Mouse (Mus musculus) limb, embryonic 10.5 days (tissue): ENCODE results near the gene Ndufb11. TPM values are rescaled to one million over a fixed set of nuclear protein-coding genes. Genes with fewer than 3 reads are reported as not detected.

Source experiments
- DNase-seq: peaks from one replicate; pipeline ENCODE4 v3.0.0-alpha.2; 2017; ENCODE audit warnings: low spot score
- H3K27ac ChIP-seq: fragments of 300-500 bp; sonication (generic); 2 replicates; pipeline ENCODE4 v1.5.1; 2016; ENCODE audit warnings: mild to moderate bottlenecking
- H3K27me3 ChIP-seq: fragments of 300-500 bp; sonication (generic); 2 replicates; pipeline ENCODE4 v1.6.1; 2016; ENCODE audit warnings: low read depth, mild to moderate bottlenecking; ENCODE audit not compliant: poor library complexity, severe bottlenecking
- H3K36me3 ChIP-seq: fragments of 300-500 bp; sonication (generic); 2 replicates; pipeline ENCODE4 v1.6.1; 2016; ENCODE audit warnings: mild to moderate bottlenecking, moderate library complexity
- H3K4me1 ChIP-seq: fragments of 300-500 bp; sonication (generic); 2 replicates; pipeline ENCODE4 v1.6.1; 2016
- H3K4me3 ChIP-seq: fragments of 300-500 bp; sonication (generic); 2 replicates; pipeline ENCODE4 v1.5.1; 2016; ENCODE audit warnings: mild to moderate bottlenecking, moderate library complexity
- H3K9me3 ChIP-seq: fragments of 300-500 bp; sonication (generic); replicated peaks from 2 replicates; pipeline ENCODE4 v1.6.1; 2016; ENCODE audit warnings: mild to moderate bottlenecking
- WGBS: fragments of 180-500 bp; shearing (Covaris S2); methylation state at CpG from one replicate; pipeline ENCODE4 v1.1.7; 2016; 5-methylcytosine and 5-hydroxymethylcytosine counted together
- polyA plus RNA-seq: library from polyadenylated mRNA; unstranded; fragments of >200 nt; fragmentation: Nextera tagmentation; extraction: Ambion mirVana; gene quantifications from 2 replicates; pipeline ENCODE4 v1.2.1, GENCODE M21; 2016

The Ndufb11 gene
- polyA plus RNA-seq, 1 experiment from 2014 or later: 181 TPM

- Histone ChIP-seq H3K27ac (no peak overlapping the region), H3K4me3 (no peak overlapping the region), H3K27me3 (no peaks in the 10 kb centered on the region), H3K9me3 (no peaks in the 10 kb centered on the region), H3K4me1 (no peaks in the 10 kb centered on the region), H3K36me3 (no peaks in the 10 kb centered on the region)
- WGBS: 18% methylated on average over 4 of the region's 4 CpGs
- DNase-seq: no peak
Observed at GRCm38 (mm10) chrX:20587968-20588367, 29.5 kb downstream of the Ndufb11 start.

- 86% methylated on average over 4 of the region's 4 CpGs for WGBS
- no peak for DNase-seq
- Histone ChIP-seq H3K27me3 (no peaks in the 10 kb centered on the region), H3K9me3 (no peaks in the 10 kb centered on the region), H3K36me3 (no peaks in the 10 kb centered on the region), H3K27ac (no peak overlapping the region), H3K4me1 (peaks cover 6% of the 10 kb centered on the region; the same call in 1 of the 2 replicates), H3K4me3 (no peak overlapping the region)
Observed at GRCm38 (mm10) chrX:20573927-20574326, 43.5 kb downstream of the Ndufb11 start.

GRCm38 (mm10) chrX:20572683-20573082 lies 44.7 kb downstream of the Ndufb11 start:
- no peak for DNase-seq
- no peaks in the 10 kb centered on the region for H3K36me3 ChIP-seq
- H3K4me1 ChIP-seq: peaks cover 6% of the 10 kb centered on the region; the same call in 1 of the 2 replicates
- 75% methylated on average over 9 of the region's 9 CpGs for WGBS
- no peaks in the 10 kb centered on the region for H3K27me3 ChIP-seq
- H3K4me3 ChIP-seq: no peak overlapping the region
- H3K9me3 ChIP-seq: no peaks in the 10 kb centered on the region
- no peak overlapping the region for H3K27ac ChIP-seq

GRCm38 (mm10) chrX:20571024-20571423 lies 46.4 kb downstream of the Ndufb11 start:
- DNase-seq: peak; percentile 30
- peaks cover 6% of the 10 kb centered on the region; the same call in 1 of the 2 replicates for H3K4me1 ChIP-seq
- no peak overlapping the region for H3K4me3 ChIP-seq
- no peaks in the 10 kb centered on the region for H3K27me3 ChIP-seq
- H3K36me3 ChIP-seq: no peaks in the 10 kb centered on the region
- WGBS: 43% methylated on average over 2 of the region's 2 CpGs
- no peaks in the 10 kb centered on the region for H3K9me3 ChIP-seq
- H3K27ac ChIP-seq: no peak overlapping the region

Other genes starting within 250 kb of the Ndufb11 start
- gene Jade3, start 191.9 kb downstream of the Ndufb11 start, polyA plus RNA-seq: 11.7 and 12.6 TPM in 2 replicates
- 0.20 and 0.21 TPM in 2 replicates for gene Rgn, start 67.8 kb downstream of the Ndufb11 start, polyA plus RNA-seq
- 110 and 111 TPM in 2 replicates for gene Rbm10, start 116 bp downstream of the Ndufb11 start, polyA plus RNA-seq
- gene Uba1, start 40.7 kb upstream of the Ndufb11 start, polyA plus RNA-seq: 228 and 240 TPM in 2 replicates
- gene Cdk16, start 70.3 kb upstream of the Ndufb11 start, polyA plus RNA-seq: 124 and 134 TPM in 2 replicates
- gene Usp11, start 86.3 kb upstream of the Ndufb11 start, polyA plus RNA-seq: 39.3 and 49.4 TPM in 2 replicates
- gene Araf, start 180.2 kb upstream of the Ndufb11 start, polyA plus RNA-seq: 80.8 and 96.4 TPM in 2 replicates